Mouse (Mus musculus): ENCODE data around the gene C9orf72. TPM values are rescaled to one million over a fixed set of nuclear protein-coding genes. Genes with fewer than 3 reads are reported as not detected.

C9orf72 gene
- 35.9 and 43.6 TPM in 2 replicates for polyA plus RNA-seq (2012; rRNA removed)

DNA sequence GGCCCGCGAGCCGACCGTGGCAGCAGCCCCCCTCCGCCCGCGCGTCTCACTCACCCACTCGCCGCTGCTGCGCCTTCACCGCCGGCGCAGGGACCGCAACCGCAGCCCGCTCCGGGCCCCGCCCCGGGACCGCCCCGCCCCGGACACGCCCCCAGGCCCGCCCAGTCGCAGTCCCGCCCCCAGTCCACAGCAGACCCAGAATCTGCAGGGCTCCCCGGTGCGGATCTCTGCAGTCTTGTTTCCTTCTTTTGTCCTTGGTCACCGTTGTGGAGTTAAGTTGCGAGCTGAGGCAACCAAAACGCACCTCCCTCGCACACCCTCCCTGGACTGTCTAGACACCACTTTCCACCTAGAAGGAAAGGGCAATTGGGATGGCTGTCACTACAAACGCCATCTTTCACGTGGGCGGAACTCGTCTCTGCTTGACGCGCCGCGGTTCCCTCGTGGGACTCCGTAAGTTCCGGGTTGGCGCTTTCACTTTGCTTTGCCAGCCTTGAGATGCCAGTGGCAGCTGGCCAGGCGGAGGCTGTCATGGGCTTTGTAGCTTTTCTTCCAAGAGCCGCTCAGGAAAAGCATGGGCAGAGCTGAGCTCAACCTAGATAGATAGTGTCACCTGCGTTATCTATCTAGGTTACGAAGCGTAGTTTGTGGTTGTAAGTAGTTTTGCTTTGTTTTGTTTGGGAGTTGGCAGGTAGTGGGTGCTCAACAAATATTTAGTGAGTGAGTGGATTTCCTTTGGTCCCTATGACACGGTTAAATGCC, at the start of gene C9orf72:
TSS of gene C9orf72 (minus strand) at position 442 of the 762 bp plus-strand sequence.

DNA sequence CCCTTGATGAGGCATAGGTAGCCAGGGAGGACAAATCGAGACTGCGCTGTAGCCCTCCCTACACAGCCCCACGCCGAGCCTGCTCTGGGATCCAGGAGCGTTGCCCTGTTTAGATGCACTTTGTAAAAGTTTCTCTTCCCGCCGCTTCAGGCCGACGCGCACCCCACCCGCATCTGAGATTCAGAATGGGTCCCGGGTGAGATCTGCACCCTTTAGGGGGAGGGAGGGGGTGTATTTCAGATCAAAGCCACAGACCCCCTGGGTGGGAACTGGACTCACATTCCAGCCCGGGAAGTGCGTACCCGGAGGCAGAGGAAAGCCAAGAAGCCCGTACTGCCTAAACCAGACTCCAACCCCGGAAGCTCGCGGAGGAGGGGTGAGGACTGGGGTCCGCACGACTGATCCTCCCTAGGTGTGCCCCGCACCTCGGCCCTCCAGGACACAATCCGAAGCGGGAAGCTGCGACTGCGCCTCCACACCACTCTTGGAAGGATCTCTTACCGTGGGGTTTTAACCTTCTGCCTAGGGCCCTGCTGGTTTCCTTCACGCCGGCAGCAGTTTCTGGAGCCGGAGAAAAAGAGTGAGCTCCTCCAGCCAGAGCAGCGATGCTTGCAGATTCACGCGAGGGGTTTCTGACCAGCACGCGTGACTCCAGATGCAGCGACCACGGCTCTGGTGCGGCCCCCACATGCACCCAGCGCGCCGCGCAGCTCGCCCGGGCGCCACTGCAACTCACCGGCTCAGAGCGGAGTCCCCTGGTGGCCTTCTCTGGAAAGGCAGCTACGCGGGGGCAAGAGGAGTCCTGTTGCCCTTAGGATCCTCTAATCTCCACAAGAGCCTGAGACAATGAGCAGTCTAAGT, 69.0 kb downstream of the C9orf72 start, which contains the start of gene Mob3b:
TSS of gene Mob3b (minus strand) at position 734 of the 861 bp plus-strand sequence.

DNA sequence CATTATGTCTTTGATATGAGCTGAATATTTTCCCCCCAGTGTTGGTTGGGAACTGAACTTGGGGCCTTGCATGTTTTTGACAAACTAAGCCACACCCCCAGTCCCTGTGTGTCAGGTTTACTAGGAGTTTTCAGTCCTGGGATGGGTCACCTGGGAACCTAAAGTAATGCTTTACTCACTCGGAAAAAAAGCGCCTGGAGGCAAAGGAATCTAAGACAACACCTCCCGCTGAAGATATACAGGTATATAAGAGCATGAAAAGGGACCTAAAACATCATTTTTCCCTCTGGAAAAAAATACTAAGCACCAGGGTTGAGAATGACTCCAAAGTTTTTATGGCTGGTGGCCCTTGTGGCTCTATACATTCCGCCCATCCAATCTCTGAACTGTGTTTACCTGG, 74.2 kb downstream of the C9orf72 start, which contains the start of gene Ifnk:
TSS of gene Ifnk (plus strand) at position 301 of the 400 bp plus-strand sequence.

Other genes with a start within 250 kb of the C9orf72 start
- gene Ifnk, start 74.1 kb downstream of the C9orf72 start, polyA plus RNA-seq (2012; rRNA removed): not detected in 2 replicates
- 3.0 and 3.5 TPM in 2 replicates for gene Mob3b, start 68.7 kb downstream of the C9orf72 start, polyA plus RNA-seq (2012; rRNA removed)